Mouse (Mus musculus) brain, embryonic 18.5 days (tissue): ENCODE results near the gene Nsd2.

ENCODE experiments used
- DNase-seq: peaks from one replicate; pipeline ENCODE4 v3.0.0-alpha.2; 2012; ENCODE audit warnings: low read depth, low spot score

Gene Nsd2

GRCm38 (mm10) chr5:33819876-33820732 lies at the start of gene Nsd2:
Gene Nsd2 (plus strand): TSS chr5:33820725.
- peak; percentile 93 for DNase-seq

GRCm38 (mm10) chr5:33777195-33777594 lies 43.3 kb upstream of the Nsd2 start:
- DNase-seq: no peak

- no peak for DNase-seq
These were observed 38.6 kb upstream of the Nsd2 start for GRCm38 (mm10) chr5:33781964-33782344.

GRCm38 (mm10) chr5:33782345-33782998 lies 38.1 kb upstream of the Nsd2 start, which contains the start of gene Letm1:
Gene Letm1 (minus strand): TSS chr5:33782817.
- peak; percentile 85 for DNase-seq

GRCm38 (mm10) chr5:33782999-33783390 lies 37.5 kb upstream of the Nsd2 start:
- DNase-seq: no peak

- DNase-seq: no peak
These were observed 28.4 kb upstream of the Nsd2 start for GRCm38 (mm10) chr5:33791912-33792643.

- DNase-seq: no peak
These were observed 17.2 kb upstream of the Nsd2 start for GRCm38 (mm10) chr5:33803337-33803736.

GRCm38 (mm10) chr5:33811519-33811918 lies 9.0 kb upstream of the Nsd2 start:
- no peak for DNase-seq

GRCm38 (mm10) chr5:33816008-33816725 lies 4.4 kb upstream of the Nsd2 start:
- no peak for DNase-seq

GRCm38 (mm10) chr5:33818104-33818503 lies 2.4 kb upstream of the Nsd2 start:
- DNase-seq: no peak

- no peak for DNase-seq
These were observed 1.2 kb upstream of the Nsd2 start for GRCm38 (mm10) chr5:33819141-33819875.

GRCm38 (mm10) chr5:33820733-33821621 lies 452 bp downstream of the Nsd2 start:
- DNase-seq: no peak

GRCm38 (mm10) chr5:33821901-33822427 lies 1.4 kb downstream of the Nsd2 start:
- DNase-seq: no peak

GRCm38 (mm10) chr5:33822456-33822855 lies 1.9 kb downstream of the Nsd2 start:
- DNase-seq: no peak

- DNase-seq: no peak
These were observed 5.5 kb downstream of the Nsd2 start for GRCm38 (mm10) chr5:33826001-33826400.

- DNase-seq: no peak
These were observed 7.6 kb downstream of the Nsd2 start for GRCm38 (mm10) chr5:33828107-33828506.

GRCm38 (mm10) chr5:33829958-33830357 lies 9.4 kb downstream of the Nsd2 start:
- DNase-seq: no peak

GRCm38 (mm10) chr5:33830832-33831231 lies 10.3 kb downstream of the Nsd2 start:
- no peak for DNase-seq

- DNase-seq: no peak
These were observed 20.8 kb downstream of the Nsd2 start for GRCm38 (mm10) chr5:33841331-33841730.

- no peak for DNase-seq
These were observed 22.0 kb downstream of the Nsd2 start for GRCm38 (mm10) chr5:33842549-33842948.
